Mouse (Mus musculus): ENCODE measurements around the gene Gcnt1. TPM values are rescaled to one million over a fixed set of nuclear protein-coding genes. Genes with fewer than 3 reads are reported as not detected.

The Gcnt1 gene
- polyA plus RNA-seq (2011; ENCODE audit: insufficient read length, low read depth, missing spikeins): 4.2 and 4.6 TPM in 2 replicates

DNA sequence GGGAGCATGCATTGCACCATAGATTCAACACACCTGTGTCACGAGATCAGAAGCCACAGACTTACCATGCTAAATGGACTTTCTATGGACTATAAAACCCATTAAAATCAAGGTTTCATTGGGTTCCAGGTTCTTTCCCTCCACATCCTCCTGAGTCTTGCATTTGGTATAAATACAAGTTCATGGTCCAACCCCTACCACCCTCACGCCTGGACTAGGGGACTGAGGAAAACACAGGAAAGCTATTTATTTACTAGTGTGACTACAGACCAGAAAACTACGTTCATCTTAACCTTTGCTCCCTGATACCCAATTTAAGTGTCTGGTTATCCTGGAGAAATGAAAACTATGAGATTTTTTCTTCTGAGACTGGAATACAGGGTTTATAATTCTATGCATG, at the start of gene Gcnt1:
Gene Gcnt1, minus strand, starts transcription at position 144 of the 400 bp plus-strand sequence.
- TF ChIP-seq CTCF (IDR thresholded peaks at IDR 0.05; ENCODE audit: borderline replicate concordance, insufficient read depth, low read length): no peak
- no peak for TF ChIP-seq POLR2A (IDR thresholded peaks at IDR 0.05; ENCODE audit: low read depth, low read length)
- no peak within 1 kb of the TSS for H3K27ac ChIP-seq (ENCODE audit: insufficient read depth, low read length)
- H3K4me1 ChIP-seq (ENCODE audit: control insufficient read depth, insufficient read depth, low read length): no peaks in the 10 kb centered on the region
- H3K4me3 ChIP-seq (ENCODE audit: insufficient read depth, low read length): no peak within 1 kb of the TSS

DNA sequence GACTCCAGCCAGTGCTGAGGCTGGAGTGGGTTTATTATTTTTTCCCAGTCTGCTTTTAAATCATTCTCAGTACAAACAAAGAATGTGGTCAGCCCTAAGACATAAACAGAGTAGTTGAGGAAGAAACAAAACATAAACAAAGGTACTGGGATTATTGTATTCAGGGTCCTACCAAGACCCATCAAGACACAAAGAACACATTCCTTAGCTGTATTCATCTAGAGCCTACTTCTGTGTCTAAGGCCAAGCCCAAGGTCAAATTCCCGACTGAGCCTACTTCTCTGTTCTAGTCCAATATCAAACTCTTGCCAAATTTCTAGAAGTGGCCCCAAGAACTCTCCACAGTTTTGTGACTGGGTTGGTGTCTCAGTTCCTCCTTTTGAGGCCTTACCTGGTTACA, 45.2 kb upstream of the Gcnt1 start:
- H3K4me1 ChIP-seq (ENCODE audit: control insufficient read depth, insufficient read depth, low read length): no peaks in the 10 kb centered on the region
- no peak overlapping the region for H3K27ac ChIP-seq (ENCODE audit: insufficient read depth, low read length)
- no peak for TF ChIP-seq CTCF (IDR thresholded peaks at IDR 0.05; ENCODE audit: borderline replicate concordance, insufficient read depth, low read length)
- TF ChIP-seq POLR2A (IDR thresholded peaks at IDR 0.05; ENCODE audit: low read depth, low read length): no peak
- no peak overlapping the region for H3K4me3 ChIP-seq (ENCODE audit: insufficient read depth, low read length)

DNA sequence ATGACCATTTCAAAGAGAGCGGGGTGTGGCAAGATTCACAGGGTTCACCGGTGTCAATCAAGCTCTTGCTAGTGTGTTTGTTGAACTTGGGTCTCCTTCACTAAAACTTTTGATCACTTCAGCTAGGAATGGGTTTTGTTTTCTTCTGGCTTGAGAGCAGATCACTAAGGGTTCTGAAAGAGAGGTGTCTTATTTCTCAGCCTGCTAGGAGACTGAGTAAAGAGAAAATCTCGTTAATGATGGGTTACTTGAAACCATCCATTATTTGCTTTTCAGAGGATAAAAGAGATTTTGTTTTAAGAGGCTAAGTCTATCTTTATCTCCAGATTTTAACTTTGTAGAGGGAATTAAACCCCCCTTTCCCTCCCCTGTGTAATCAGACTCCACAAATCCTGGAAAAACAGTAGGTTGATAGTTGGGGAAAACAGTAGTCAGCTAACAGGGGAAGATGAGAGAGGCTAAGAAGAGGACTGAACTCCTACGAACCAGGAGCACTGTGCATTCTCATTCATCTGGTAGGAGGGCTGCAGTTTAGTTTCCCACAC, 40.3 kb upstream of the Gcnt1 start:
- TF ChIP-seq POLR2A (IDR thresholded peaks at IDR 0.05; ENCODE audit: low read depth, low read length): no peak
- H3K4me1 ChIP-seq (ENCODE audit: control insufficient read depth, insufficient read depth, low read length): no peaks in the 10 kb centered on the region
- H3K4me3 ChIP-seq (ENCODE audit: insufficient read depth, low read length): no peak overlapping the region
- no peak overlapping the region for H3K27ac ChIP-seq (ENCODE audit: insufficient read depth, low read length)

GRCm38 (mm10) chr19:17410465-17411065, 37.9 kb upstream of the Gcnt1 start:
- TF ChIP-seq CTCF (IDR thresholded peaks at IDR 0.05; ENCODE audit: borderline replicate concordance, insufficient read depth, low read length): no peak
- no peak for TF ChIP-seq POLR2A (IDR thresholded peaks at IDR 0.05; ENCODE audit: low read depth, low read length)
- Histone ChIP-seq H3K4me3 (ENCODE audit: insufficient read depth, low read length) (no peak overlapping the region), H3K27ac (ENCODE audit: insufficient read depth, low read length) (no peak overlapping the region), H3K4me1 (ENCODE audit: control insufficient read depth, insufficient read depth, low read length) (no peaks in the 10 kb centered on the region)

GRCm38 (mm10) chr19:17409351-17409750, 36.7 kb upstream of the Gcnt1 start:
- H3K4me3 ChIP-seq (ENCODE audit: insufficient read depth, low read length): no peak overlapping the region
- no peak for TF ChIP-seq POLR2A (IDR thresholded peaks at IDR 0.05; ENCODE audit: low read depth, low read length)
- TF ChIP-seq CTCF (IDR thresholded peaks at IDR 0.05; ENCODE audit: borderline replicate concordance, insufficient read depth, low read length): no peak
- no peak overlapping the region for H3K27ac ChIP-seq (ENCODE audit: insufficient read depth, low read length)
- no peaks in the 10 kb centered on the region for H3K4me1 ChIP-seq (ENCODE audit: control insufficient read depth, insufficient read depth, low read length)

GRCm38 (mm10) chr19:17408591-17408990, 35.9 kb upstream of the Gcnt1 start:
- Histone ChIP-seq H3K27ac (ENCODE audit: insufficient read depth, low read length) (no peak overlapping the region), H3K4me3 (ENCODE audit: insufficient read depth, low read length) (no peak overlapping the region), H3K4me1 (ENCODE audit: control insufficient read depth, insufficient read depth, low read length) (no peaks in the 10 kb centered on the region)
- TF ChIP-seq CTCF (IDR thresholded peaks at IDR 0.05; ENCODE audit: borderline replicate concordance, insufficient read depth, low read length) (no peak), POLR2A (IDR thresholded peaks at IDR 0.05; ENCODE audit: low read depth, low read length) (no peak)

- Histone ChIP-seq H3K4me1 (ENCODE audit: control insufficient read depth, insufficient read depth, low read length) (no peaks in the 10 kb centered on the region), H3K27ac (ENCODE audit: insufficient read depth, low read length) (no peak overlapping the region), H3K4me3 (ENCODE audit: insufficient read depth, low read length) (no peak overlapping the region)
- TF ChIP-seq POLR2A (IDR thresholded peaks at IDR 0.05; ENCODE audit: low read depth, low read length): no peak
- no peak for TF ChIP-seq CTCF (IDR thresholded peaks at IDR 0.05; ENCODE audit: borderline replicate concordance, insufficient read depth, low read length)
Measured at GRCm38 (mm10) chr19:17406823-17407222, 34.2 kb upstream of the Gcnt1 start.

GRCm38 (mm10) chr19:17403175-17403574, 30.5 kb upstream of the Gcnt1 start:
- no peak overlapping the region for H3K4me3 ChIP-seq (ENCODE audit: insufficient read depth, low read length)
- no peak for TF ChIP-seq CTCF (IDR thresholded peaks at IDR 0.05; ENCODE audit: borderline replicate concordance, insufficient read depth, low read length)
- no peak for TF ChIP-seq POLR2A (IDR thresholded peaks at IDR 0.05; ENCODE audit: low read depth, low read length)
- no peak overlapping the region for H3K27ac ChIP-seq (ENCODE audit: insufficient read depth, low read length)
- H3K4me1 ChIP-seq (ENCODE audit: control insufficient read depth, insufficient read depth, low read length): no peaks in the 10 kb centered on the region

DNA sequence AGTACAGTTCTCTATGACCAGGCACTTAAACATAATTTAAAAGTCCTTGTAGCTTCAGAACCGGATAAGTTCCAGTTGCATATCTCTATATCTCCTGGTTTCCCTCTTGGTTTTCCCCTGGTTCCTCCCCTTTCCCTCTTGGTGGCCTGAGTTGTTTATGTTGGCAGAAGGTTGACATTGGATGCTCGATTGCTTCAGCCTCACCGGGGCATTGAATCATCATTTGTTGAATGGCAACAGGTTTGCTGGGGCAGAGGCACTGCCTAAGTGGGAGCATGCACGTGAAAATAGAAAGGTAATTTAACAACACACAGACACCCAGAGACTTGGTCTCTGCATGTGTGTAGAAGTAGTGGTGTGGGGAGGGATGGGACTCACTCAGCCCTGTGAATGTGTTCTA, 27.9 kb upstream of the Gcnt1 start:
- Histone ChIP-seq H3K4me3 (ENCODE audit: insufficient read depth, low read length) (no peak overlapping the region), H3K27ac (ENCODE audit: insufficient read depth, low read length) (no peak overlapping the region), H3K4me1 (ENCODE audit: control insufficient read depth, insufficient read depth, low read length) (no peaks in the 10 kb centered on the region; the same call in 1 of the 2 replicates)
- TF ChIP-seq CTCF (IDR thresholded peaks at IDR 0.05; ENCODE audit: borderline replicate concordance, insufficient read depth, low read length) (no peak), POLR2A (IDR thresholded peaks at IDR 0.05; ENCODE audit: low read depth, low read length) (no peak)

- TF ChIP-seq POLR2A (IDR thresholded peaks at IDR 0.05; ENCODE audit: low read depth, low read length) (no peak), CTCF (IDR thresholded peaks at IDR 0.05; ENCODE audit: borderline replicate concordance, insufficient read depth, low read length) (no peak)
- H3K4me1 ChIP-seq (ENCODE audit: control insufficient read depth, insufficient read depth, low read length): no peaks in the 10 kb centered on the region; the same call in 1 of the 2 replicates
Measured at GRCm38 (mm10) chr19:17399965-17400364, 27.3 kb upstream of the Gcnt1 start.

More at GRCm38 (mm10) chr19:17399965-17400364, 27.3 kb upstream of the Gcnt1 start:
- Histone ChIP-seq H3K4me3 (ENCODE audit: insufficient read depth, low read length) (no peak overlapping the region), H3K27ac (ENCODE audit: insufficient read depth, low read length) (no peak overlapping the region)
